Mouse (Mus musculus): Measurements from ENCODE around the gene Ino80. TPM values are rescaled to one million over a fixed set of nuclear protein-coding genes. Genes with fewer than 3 reads are reported as not detected.

Gene Ino80
- total and polyA plus RNA-seq, 2 experiments from 2014 or later = 2.4 to 13.2 TPM

DNA sequence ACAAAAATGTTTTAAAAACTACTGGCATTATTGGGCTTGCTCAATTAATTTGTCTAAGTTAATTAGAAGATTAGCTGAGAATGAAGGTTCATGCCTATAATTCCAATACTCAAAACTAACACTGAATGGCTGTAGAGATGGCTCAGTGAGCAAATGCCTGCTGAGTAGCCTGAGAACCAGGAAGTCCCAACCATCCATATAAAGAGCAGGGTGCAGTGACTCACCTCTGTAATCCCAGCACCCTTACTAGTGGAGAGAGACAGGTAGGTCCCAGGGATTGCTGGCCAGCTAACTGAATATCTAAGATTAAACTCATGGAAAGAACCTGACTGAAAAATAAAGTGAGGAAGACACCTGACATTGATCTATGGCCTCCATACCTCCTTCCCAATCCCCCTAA, 78.2 kb downstream of the Ino80 start:
- peaks cover 16% of the 10 kb centered on the region for H3K36me3 ChIP-seq (ENCODE audit: insufficient read depth, low read length)
- no peak overlapping the region for H3K4me3 ChIP-seq (ENCODE audit: low read depth, low read length)
- DNase-seq (ENCODE audit: low spot score) = no peak
- H3K9me3 ChIP-seq (ENCODE audit: low read length) = no peaks in the 10 kb centered on the region
- H3K27me3 ChIP-seq (ENCODE audit: insufficient read depth, low read length) = no peaks in the 10 kb centered on the region
- no peak overlapping the region for H3K27ac ChIP-seq (ENCODE audit: low read depth, low read length)
- H3K4me2 ChIP-seq (ENCODE audit: low read depth, low read length, poor library complexity, severe bottlenecking) = no peak overlapping the region
- no peak overlapping the region for H3K9ac ChIP-seq (replicated peaks; ENCODE audit: low read length, poor library complexity, severe bottlenecking)
- ATAC-seq (ENCODE audit: low FRiP score) = no peak
- TF ChIP-seq CTCF (IDR thresholded peaks at IDR 0.05) = no peak
- H3K4me1 ChIP-seq (ENCODE audit: insufficient read depth, low read length) = no peaks in the 10 kb centered on the region

GRCm38 (mm10) chr2:119398665-119399064, 78.8 kb downstream of the Ino80 start:
- Histone ChIP-seq H3K27me3 (ENCODE audit: insufficient read depth, low read length) (no peaks in the 10 kb centered on the region), H3K27ac (ENCODE audit: low read depth, low read length) (no peak overlapping the region), H3K4me2 (ENCODE audit: low read depth, low read length, poor library complexity, severe bottlenecking) (no peak overlapping the region), H3K9ac (replicated peaks; ENCODE audit: low read length, poor library complexity, severe bottlenecking) (no peak overlapping the region), H3K9me3 (ENCODE audit: low read length) (no peaks in the 10 kb centered on the region), H3K36me3 (ENCODE audit: insufficient read depth, low read length) (peaks cover 16% of the 10 kb centered on the region), H3K4me3 (ENCODE audit: low read depth, low read length) (no peak overlapping the region), H3K4me1 (ENCODE audit: insufficient read depth, low read length) (no peaks in the 10 kb centered on the region)
- no peak for DNase-seq (ENCODE audit: low spot score)
- ATAC-seq (ENCODE audit: low FRiP score) = no peak
- no peak for TF ChIP-seq CTCF (IDR thresholded peaks at IDR 0.05)
- WGBS = 94% methylated on average over 1 of the region's 1 CpGs

DNA sequence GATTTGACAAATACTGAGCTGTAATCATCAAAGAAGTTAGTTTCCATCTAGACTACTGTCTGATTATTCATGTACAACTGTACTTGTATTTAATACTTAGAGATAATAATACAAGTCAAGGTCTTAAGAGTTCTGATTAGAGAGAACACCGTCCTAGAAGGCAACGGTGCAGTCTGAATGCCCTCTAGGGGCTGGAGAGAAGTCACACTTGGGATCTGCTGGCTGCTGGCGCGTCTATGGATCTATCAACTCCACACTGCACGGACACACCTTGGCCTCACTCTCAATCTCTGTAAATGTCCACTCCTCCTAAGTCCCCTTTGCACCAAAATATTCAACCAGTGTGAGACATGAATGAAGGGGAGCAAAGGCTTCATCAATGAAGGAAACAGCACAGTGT, 79.2 kb downstream of the Ino80 start:
- Histone ChIP-seq H3K27ac (ENCODE audit: low read depth, low read length) (no peak overlapping the region), H3K4me3 (ENCODE audit: low read depth, low read length) (no peak overlapping the region), H3K4me2 (ENCODE audit: low read depth, low read length, poor library complexity, severe bottlenecking) (no peak overlapping the region), H3K9me3 (ENCODE audit: low read length) (no peaks in the 10 kb centered on the region), H3K9ac (replicated peaks; ENCODE audit: low read length, poor library complexity, severe bottlenecking) (no peak overlapping the region), H3K4me1 (ENCODE audit: insufficient read depth, low read length) (no peaks in the 10 kb centered on the region), H3K27me3 (ENCODE audit: insufficient read depth, low read length) (no peaks in the 10 kb centered on the region), H3K36me3 (ENCODE audit: insufficient read depth, low read length) (peaks cover 16% of the 10 kb centered on the region)
- TF ChIP-seq CTCF (IDR thresholded peaks at IDR 0.05) = no peak
- ATAC-seq (ENCODE audit: low FRiP score) (no peak), DNase-seq (ENCODE audit: low spot score) (no peak)
- WGBS = 86% methylated on average over 5 of the region's 5 CpGs

DNA sequence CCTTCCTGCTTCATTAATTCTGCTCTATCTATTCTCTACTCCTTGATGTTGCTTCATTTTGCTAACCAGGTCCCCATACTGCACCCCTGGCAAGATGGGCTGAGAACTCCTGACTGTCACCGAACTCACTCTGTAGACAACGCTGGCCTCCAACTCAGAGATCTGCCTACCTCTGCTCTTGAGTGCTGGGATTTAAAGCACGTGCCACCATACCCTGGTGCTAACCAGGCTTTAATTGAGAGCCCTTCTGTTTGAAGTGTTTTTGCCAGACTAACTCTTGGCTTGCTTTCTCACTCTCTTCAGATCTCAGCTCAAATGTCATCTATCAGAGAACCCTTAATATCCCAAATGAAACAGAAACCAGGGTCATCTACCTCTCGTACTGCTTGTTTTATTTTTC, 87.5 kb downstream of the Ino80 start:
- no peak for TF ChIP-seq CTCF (IDR thresholded peaks at IDR 0.05)
- Histone ChIP-seq H3K9me3 (ENCODE audit: low read length) (no peaks in the 10 kb centered on the region), H3K27me3 (ENCODE audit: insufficient read depth, low read length) (no peaks in the 10 kb centered on the region), H3K4me3 (ENCODE audit: low read depth, low read length) (no peak overlapping the region), H3K4me1 (ENCODE audit: insufficient read depth, low read length) (no peaks in the 10 kb centered on the region), H3K9ac (replicated peaks; ENCODE audit: low read length, poor library complexity, severe bottlenecking) (no peak overlapping the region), H3K27ac (ENCODE audit: low read depth, low read length) (no peak overlapping the region), H3K4me2 (ENCODE audit: low read depth, low read length, poor library complexity, severe bottlenecking) (no peak overlapping the region), H3K36me3 (ENCODE audit: insufficient read depth, low read length) (peaks cover 16% of the 10 kb centered on the region; the same call in 1 of the 2 replicates)
- 95% methylated on average over 4 of the region's 4 CpGs for WGBS
- ATAC-seq (ENCODE audit: low FRiP score) (no peak), DNase-seq (ENCODE audit: low spot score) (no peak)

DNA sequence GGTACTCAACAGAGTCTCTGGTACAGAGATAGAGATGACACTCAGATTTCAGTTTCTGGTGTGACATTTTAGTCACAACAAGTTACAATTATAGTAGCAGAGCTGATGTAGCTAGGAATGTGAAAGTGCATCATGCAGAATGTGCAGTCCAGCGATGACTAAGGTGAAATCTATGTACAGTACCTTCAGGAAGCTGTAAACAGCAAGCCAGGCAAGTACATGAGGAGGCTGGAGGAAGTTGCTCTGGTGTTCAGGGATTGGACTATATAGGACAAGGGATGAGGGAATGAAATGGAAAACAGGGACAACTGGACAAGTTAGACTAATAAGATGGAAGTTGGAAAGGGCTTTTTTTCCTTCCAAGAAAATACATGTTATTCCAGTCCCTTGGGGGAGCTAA, 89.2 kb downstream of the Ino80 start:
- Histone ChIP-seq H3K27me3 (ENCODE audit: insufficient read depth, low read length) (no peaks in the 10 kb centered on the region), H3K4me1 (ENCODE audit: insufficient read depth, low read length) (no peaks in the 10 kb centered on the region), H3K4me2 (ENCODE audit: low read depth, low read length, poor library complexity, severe bottlenecking) (no peak overlapping the region), H3K4me3 (ENCODE audit: low read depth, low read length) (no peak overlapping the region), H3K27ac (ENCODE audit: low read depth, low read length) (no peak overlapping the region), H3K36me3 (ENCODE audit: insufficient read depth, low read length) (peaks cover 20% of the 10 kb centered on the region; the same call in 1 of the 2 replicates), H3K9me3 (ENCODE audit: low read length) (no peaks in the 10 kb centered on the region), H3K9ac (replicated peaks; ENCODE audit: low read length, poor library complexity, severe bottlenecking) (no peak overlapping the region)
- DNase-seq (ENCODE audit: low spot score) = no peak
- TF ChIP-seq CTCF (IDR thresholded peaks at IDR 0.05) = no peak
- ATAC-seq (ENCODE audit: low FRiP score) = no peak
- WGBS = 89% methylated on average over 1 of the region's 1 CpGs

DNA sequence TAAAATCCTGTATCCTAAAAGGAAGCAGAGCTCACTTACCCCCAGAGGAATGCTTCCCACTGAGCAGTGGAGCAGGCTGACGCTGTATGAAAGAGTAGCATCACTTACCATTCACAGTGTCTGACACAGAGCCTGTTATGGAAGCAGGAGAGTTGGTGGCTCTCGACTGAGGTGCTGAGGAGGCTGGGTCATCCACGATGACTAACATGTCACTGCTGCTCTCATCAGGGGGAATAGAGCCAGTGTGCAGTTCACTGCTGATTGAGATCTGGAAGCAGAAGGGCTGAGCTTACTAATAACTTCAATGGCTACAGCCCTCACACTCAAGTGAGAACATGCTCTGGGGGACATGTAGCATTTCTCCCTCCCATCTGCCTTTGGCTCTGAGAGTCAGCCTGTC, 98.0 kb downstream of the Ino80 start:
- H3K4me3 ChIP-seq (ENCODE audit: low read depth, low read length) = no peak overlapping the region
- no peak overlapping the region for H3K9ac ChIP-seq (replicated peaks; ENCODE audit: low read length, poor library complexity, severe bottlenecking)
- TF ChIP-seq CTCF (IDR thresholded peaks at IDR 0.05) = no peak
- peaks cover 66% of the 10 kb centered on the region for H3K36me3 ChIP-seq (ENCODE audit: insufficient read depth, low read length)
- H3K27me3 ChIP-seq (ENCODE audit: insufficient read depth, low read length) = no peaks in the 10 kb centered on the region
- H3K4me1 ChIP-seq (ENCODE audit: insufficient read depth, low read length) = no peaks in the 10 kb centered on the region
- DNase-seq (ENCODE audit: low spot score) (no peak), ATAC-seq (ENCODE audit: low FRiP score) (no peak)
- no peak overlapping the region for H3K27ac ChIP-seq (ENCODE audit: low read depth, low read length)
- WGBS = 89% methylated on average over 3 of the region's 3 CpGs
- H3K4me2 ChIP-seq (ENCODE audit: low read depth, low read length, poor library complexity, severe bottlenecking) = no peak overlapping the region
- no peaks in the 10 kb centered on the region for H3K9me3 ChIP-seq (ENCODE audit: low read length)
